Mouse (Mus musculus) CH12.LX (cell line): ENCODE results near the gene Ube2i. TPM values are rescaled to one million over a fixed set of nuclear protein-coding genes. Genes with fewer than 3 reads are reported as not detected.

ENCODE experiments used
- DNase-seq: peaks from one replicate; pipeline ENCODE4 v3.0.0-alpha.2; 2013; ENCODE audit errors: extremely low read depth
- H3K27ac ChIP-seq: 2 replicates; pipeline ENCODE4 v1.5.1; 2012; ENCODE audit warnings: low read depth, mild to moderate bottlenecking, control low read depth, moderate library complexity; ENCODE audit not compliant: insufficient read depth
- H3K27me3 ChIP-seq: replicated peaks from 2 replicates; pipeline ENCODE3; 2012; ENCODE audit warnings: inconsistent platforms
- H3K36me3 ChIP-seq, 2 experiments: replicated peaks in 1 of 2; 2 replicates each; pipeline versions ENCODE3 to v1.6.1; 2012; ENCODE audit warnings: inconsistent platforms in 1 of 2, low read length in 1 of 2, mild to moderate bottlenecking in 1 of 2, mixed read lengths in 1 of 2, moderate library complexity in 1 of 2; ENCODE audit not compliant: control insufficient read depth in 1 of 2, insufficient read depth in 1 of 2
- H3K4me1 ChIP-seq, 2 experiments: 2 replicates each; pipeline ENCODE4 v1.6.1; 2012; ENCODE audit warnings: inconsistent platforms in 1 of 2, moderate library complexity in 1 of 2; ENCODE audit not compliant: insufficient read depth in 2 of 2, control insufficient read depth in 1 of 2
- H3K4me2 ChIP-seq: 2 replicates; pipeline ENCODE4 v1.6.1; 2012; ENCODE audit warnings: low read depth, mild to moderate bottlenecking, control low read depth; ENCODE audit not compliant: poor library complexity, insufficient read depth, severe bottlenecking
- H3K4me3 ChIP-seq, 3 experiments: fragments of 150-350 bp in 1 of 3; sonication (generic) in 1 of 3; replicated peaks in 1 of 3; 2 replicates each; pipeline versions ENCODE3 to v1.5.1; 2011 to 2012; ENCODE audit warnings: low read depth in 2 of 3, low read length in 2 of 3, mild to moderate bottlenecking in 2 of 3, moderate library complexity in 2 of 3, control low read depth in 1 of 3, improper control_type of control experiment in 1 of 3, inconsistent platforms in 1 of 3, mixed read lengths in 1 of 3; ENCODE audit not compliant: poor library complexity in 1 of 3
- H3K79me2 ChIP-seq: replicated peaks from 2 replicates; pipeline ENCODE4 v1.6.1; 2012; ENCODE audit warnings: mild to moderate bottlenecking, moderate library complexity; ENCODE audit not compliant: control insufficient read depth, poor library complexity, insufficient read depth, severe bottlenecking; ENCODE audit errors: extremely low read depth
- H3K9ac ChIP-seq: 2 replicates; pipeline ENCODE4 v1.6.1; 2012; ENCODE audit warnings: low read depth, mild to moderate bottlenecking, control low read depth, moderate library complexity; ENCODE audit not compliant: insufficient read depth
- H3K9me3 ChIP-seq: replicated peaks from 2 replicates; pipeline ENCODE3; 2012; ENCODE audit warnings: low read length, inconsistent platforms, mixed read lengths
- CHD1 ChIP-seq: IDR thresholded peaks from 2 replicates; pipeline ENCODE4 v1.6.1; 2012; ENCODE audit warnings: low read depth, low read length, improper control_type of control experiment, inconsistent platforms
- E2F4 ChIP-seq: IDR thresholded peaks from 2 replicates; pipeline ENCODE4 v1.6.1; 2011; ENCODE audit warnings: low read depth, low read length, improper control_type of control experiment; ENCODE audit not compliant: insufficient replicate concordance
- EP300 ChIP-seq: IDR thresholded peaks from 2 replicates; pipeline ENCODE4 v1.6.1; 2011; ENCODE audit warnings: low read length, improper control_type of control experiment
- HCFC1 ChIP-seq: IDR thresholded peaks from 2 replicates; pipeline ENCODE4 v1.6.1; 2012; ENCODE audit warnings: low read depth, mild to moderate bottlenecking, inconsistent platforms, low read length, improper control_type of control experiment
- MAFK ChIP-seq: IDR thresholded peaks from 2 replicates; pipeline ENCODE4 v1.6.1; 2011; ENCODE audit warnings: low read length, improper control_type of control experiment; ENCODE audit not compliant: insufficient replicate concordance
- MAX ChIP-seq: IDR thresholded peaks from 2 replicates; pipeline ENCODE4 v1.6.1; 2011; ENCODE audit warnings: low read length, improper control_type of control experiment
- MAZ ChIP-seq: IDR thresholded peaks from 2 replicates; pipeline ENCODE4 v1.6.1; 2012; ENCODE audit warnings: low read depth, mild to moderate bottlenecking, inconsistent platforms, low read length, improper control_type of control experiment, moderate library complexity
- MEF2A ChIP-seq: IDR thresholded peaks from 2 replicates; pipeline ENCODE4 v1.6.1; 2014; ENCODE audit warnings: low read depth, mild to moderate bottlenecking, inconsistent platforms, low read length, improper control_type of control experiment, borderline replicate concordance
- MYC ChIP-seq: IDR thresholded peaks from 2 replicates; pipeline ENCODE4 v1.6.1; 2011; ENCODE audit warnings: low read depth, mild to moderate bottlenecking, improper control_type of control experiment, low read length
- POLR2AphosphoS2 ChIP-seq: IDR thresholded peaks from 2 replicates; pipeline ENCODE4 v1.6.1; 2011; ENCODE audit warnings: low read depth, low read length, improper control_type of control experiment
- RAD21 ChIP-seq: IDR thresholded peaks from 2 replicates; pipeline ENCODE4 v1.6.1; 2011; ENCODE audit warnings: low read depth, mild to moderate bottlenecking, low read length, improper control_type of control experiment, moderate library complexity
- RCOR1 ChIP-seq: conservative IDR thresholded peaks from 2 replicates; pipeline ENCODE4 v1.6.1; 2012; ENCODE audit warnings: low read depth, mild to moderate bottlenecking, inconsistent platforms, low read length, improper control_type of control experiment
- UBTF ChIP-seq: IDR thresholded peaks from 2 replicates; pipeline ENCODE4 v1.6.1; 2012; ENCODE audit warnings: low read depth, mild to moderate bottlenecking, inconsistent platforms, low read length, improper control_type of control experiment, moderate library complexity
- USF2 ChIP-seq: conservative IDR thresholded peaks from 2 replicates; pipeline ENCODE4 v1.6.1; 2011; ENCODE audit warnings: low read depth, low read length, improper control_type of control experiment
- ZMIZ1 ChIP-seq: IDR thresholded peaks from 2 replicates; pipeline ENCODE4 v1.6.1; 2012; ENCODE audit warnings: low read depth, mild to moderate bottlenecking, inconsistent platforms, low read length, improper control_type of control experiment
- dilution Hi-C: fragments of 300-500 bp; cut with MboI; formaldehyde crosslinking; loops from 2 replicates; pipeline ENCODE4 v1.14.3; 2020; ENCODE audit warnings: low sequenced_read_pairs; ENCODE audit not compliant: extremely low pct_unique_long_range_greater_than_20kb, extremely low pct_ligation_motif_present
- in situ Hi-C: fragments of 300-500 bp; cut with MboI; formaldehyde crosslinking; loops from 3 replicates; pipeline ENCODE4 v1.14.3; 2019; ENCODE audit warnings: low sequenced_read_pairs, low pct_ligation_motif_present, low pct_unique_long_range_greater_than_20kb, mixed read lengths
- polyA plus RNA-seq: library from polyadenylated mRNA; unstranded; fragments of >175 nt; gene quantifications from 2 replicates; pipeline ENCODE4 v1.2.1, GENCODE M21; 2012; ENCODE audit warnings: low read depth; ENCODE audit not compliant: insufficient read length
- total RNA-seq, 2 experiments: library from RNA; depleted of rRNA; stranded (reverse); fragments of 300-350 nt in 1 of 2; fragments of >200 nt in 1 of 2; gene quantifications; 2 replicates each; pipeline ENCODE4 v1.2.3; 2012 to 2014

Ube2i gene
- total and polyA plus RNA-seq, 3 experiments, result 356 to 731 (median 578) TPM

DNA sequence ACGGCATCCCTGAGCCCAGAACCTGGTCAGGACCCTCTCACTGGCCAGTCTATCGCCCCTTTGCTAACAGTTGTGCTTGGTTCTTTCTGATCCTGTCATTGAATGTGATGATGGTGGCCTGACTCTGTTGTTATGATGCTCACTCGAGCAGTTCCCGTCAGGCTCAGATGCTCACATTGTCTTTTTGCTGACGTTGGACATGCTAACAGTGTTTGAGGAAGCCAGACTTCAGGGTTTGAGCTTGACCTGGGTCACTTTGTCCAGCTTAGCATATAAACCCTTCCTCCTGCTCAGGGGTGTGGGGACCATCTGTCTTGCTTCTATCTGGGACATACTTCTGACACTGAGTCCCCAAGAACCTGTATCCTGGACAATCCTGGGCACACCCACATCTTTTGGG lies 43.9 kb upstream of the Ube2i start, which contains the start of gene Prss29:
Gene Prss29, plus strand, starts transcription at position 301 of the 400 bp plus-strand sequence.
- Histone ChIP-seq H3K79me2 (no peaks in the 10 kb centered on the region), H3K4me2 (no peak within 1 kb of the TSS), H3K4me3 (no peak within 1 kb of the TSS), H3K27ac (no peak within 1 kb of the TSS), H3K27me3 (peaks cover 88% of the 10 kb centered on the region), H3K4me1 (no peaks in the 10 kb centered on the region), H3K36me3 (no peaks in the 10 kb centered on the region), H3K9ac (no peak within 1 kb of the TSS), H3K9me3 (no peaks in the 10 kb centered on the region)
- no peak for TF ChIP-seq POLR2AphosphoS2
- no peak for TF ChIP-seq MAX
- no peak for TF ChIP-seq MAZ
- no peak for TF ChIP-seq MYC
- no peak for TF ChIP-seq RAD21
- TF ChIP-seq MEF2A, result no peak
- TF ChIP-seq USF2, result no peak
- TF ChIP-seq EP300, result no peak
- TF ChIP-seq MAFK, result no peak
- no peak for TF ChIP-seq HCFC1
- no peak for TF ChIP-seq UBTF
- no peak for TF ChIP-seq CHD1
- no peak for TF ChIP-seq E2F4
- TF ChIP-seq ZMIZ1, result no peak
- in situ Hi-C loops, result no loop called here
- DNase-seq, result no peak
- dilution Hi-C loops, result no loop called here

DNA sequence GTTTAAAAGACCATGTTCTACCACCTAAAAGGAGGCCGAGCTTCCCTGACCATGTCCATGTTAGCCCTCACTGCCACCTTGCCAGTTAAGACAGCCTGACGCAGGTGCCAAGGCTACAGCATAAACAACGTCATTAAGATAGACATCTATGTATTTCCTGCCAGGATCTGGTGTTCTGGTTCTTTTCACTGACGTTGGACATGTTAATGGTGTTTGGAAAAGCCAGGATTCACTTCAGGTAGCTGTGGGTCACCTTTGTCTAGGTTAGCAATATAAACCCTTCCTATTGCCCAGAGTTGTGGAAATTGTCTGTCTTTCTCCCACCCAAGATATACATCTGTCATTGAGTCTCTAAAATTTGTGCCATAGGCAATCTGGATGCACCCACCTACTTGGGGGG lies 33.9 kb upstream of the Ube2i start, which contains the start of gene Prss28:
Gene Prss28, plus strand, starts transcription at position 301 of the 400 bp plus-strand sequence.
- peaks cover 8% of the 10 kb centered on the region for H3K9me3 ChIP-seq
- no peaks in the 10 kb centered on the region for H3K4me1 ChIP-seq
- dilution Hi-C loops, result no loop called here
- no peak within 1 kb of the TSS for H3K27ac ChIP-seq
- no peak for TF ChIP-seq RCOR1
- no peak for DNase-seq
- H3K79me2 ChIP-seq, result no peaks in the 10 kb centered on the region
- in situ Hi-C loops, result no loop called here
- H3K4me3 ChIP-seq, result no peak within 1 kb of the TSS
- H3K9ac ChIP-seq, result no peak within 1 kb of the TSS
- no peaks in the 10 kb centered on the region for H3K36me3 ChIP-seq
- H3K27me3 ChIP-seq, result peaks cover 91% of the 10 kb centered on the region
- no peak within 1 kb of the TSS for H3K4me2 ChIP-seq
